ENCODE assay signal across 18 mouse cellular contexts in the genomic region with DNA sequence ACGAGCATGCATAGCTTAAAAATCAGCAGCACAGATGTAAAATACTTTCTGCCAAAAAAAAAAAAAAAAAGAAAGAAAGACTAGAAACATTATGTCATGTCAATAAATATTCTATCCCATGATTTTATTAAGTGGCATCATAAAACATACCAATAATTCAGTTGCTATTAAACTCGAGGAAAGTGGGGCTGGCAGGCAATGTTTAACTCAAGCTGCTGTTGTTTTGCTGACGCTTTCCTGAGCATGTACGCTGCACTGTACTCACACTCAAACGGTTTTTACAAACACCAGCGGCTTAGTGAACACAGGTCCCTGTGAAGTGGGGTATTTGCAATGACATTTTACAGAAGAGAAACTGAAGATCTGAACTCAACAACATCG.
"Had no signal": no experiment of that assay in that cellular context is flagged by ENCODE, and none has a peak within 500 bp of the region (broad histone marks: within the 10 kb centered on the region; RNA-seq: fewer than 3 reads in every experiment).

No protein-coding gene starts in this region.

- H3K27ac ChIP-seq: left cerebral cortex, adult 2 months; limb, embryonic 15.5 days; liver, embryonic 14.5 days; macrophage; midbrain, embryonic 13.5 days; neural tube, embryonic 12.5 days; neural tube, embryonic 15.5 days had no signal

- H3K27me3 ChIP-seq: intestine, embryonic 15.5 days; neural tube, embryonic 12.5 days; neural tube, embryonic 15.5 days had no signal

- H3K4me2 ChIP-seq: intestine, embryonic 15.5 days; liver, embryonic 11.5 days; lung, embryonic 14.5 days; midbrain, embryonic 13.5 days had no signal

- DNase-seq: layer of hippocampus, postnatal 36 days; left cerebral cortex, postnatal 4 days; liver, postnatal 0 days; lung, embryonic 14.5 days; right cerebral cortex, postnatal 25 days; spleen, adult 18-20 months; thymus, adult 18-20 months; thymus, postnatal 36 days had no signal

- H3K36me3 ChIP-seq: intestine, embryonic 15.5 days; limb, embryonic 15.5 days; midbrain, embryonic 13.5 days; neural tube, embryonic 12.5 days; neural tube, embryonic 15.5 days had no signal

- ATAC-seq: intestine, embryonic 15.5 days; midbrain, embryonic 13.5 days; midbrain, embryonic 16.5 days had no signal

- H3K9me3 ChIP-seq: intestine, embryonic 15.5 days; limb, embryonic 15.5 days; midbrain, embryonic 13.5 days; neural tube, embryonic 12.5 days; neural tube, embryonic 15.5 days had no signal

- H3K9ac ChIP-seq: intestine, embryonic 15.5 days; limb, embryonic 15.5 days; liver, embryonic 14.5 days; liver, postnatal 0 days; lung, embryonic 14.5 days; midbrain, embryonic 13.5 days; neural tube, embryonic 12.5 days; neural tube, embryonic 15.5 days had no signal

- H3K4me3 ChIP-seq: intestine, embryonic 15.5 days; left cerebral cortex, adult 2 months; limb, embryonic 15.5 days; midbrain, embryonic 13.5 days; neural tube, embryonic 12.5 days; neural tube, embryonic 15.5 days had no signal
